Mouse (Mus musculus) megakaryocyte, embryonic 14.5 days (primary cell): ENCODE measurements around the gene Dnajc15. TPM values are rescaled to one million over a fixed set of nuclear protein-coding genes. Genes with fewer than 3 reads are reported as not detected.
A peak's percentile ranks its signal among the peaks of the same experiment; 100 is the strongest.

Experiments
- H3K27me3 ChIP-seq: replicated peaks from 2 replicates; pipeline ENCODE3; 2012; ENCODE audit warnings: inconsistent platforms
- H3K36me3 ChIP-seq: replicated peaks from 2 replicates; pipeline ENCODE3; 2012; ENCODE audit warnings: low read length, inconsistent platforms, mixed read lengths
- H3K4me1 ChIP-seq: 2 replicates; pipeline ENCODE4 v1.6.1; 2012; ENCODE audit warnings: inconsistent platforms
- H3K4me3 ChIP-seq: replicated peaks from 2 replicates; pipeline ENCODE3; 2012; ENCODE audit warnings: moderate library complexity, mild to moderate bottlenecking, inconsistent platforms
- H3K9me3 ChIP-seq: 2 replicates; pipeline ENCODE4 v1.6.1; 2012; ENCODE audit warnings: inconsistent platforms
- FLI1 ChIP-seq: IDR thresholded peaks from 2 replicates; pipeline ENCODE4 v1.6.1; 2012; ENCODE audit warnings: low read length, inconsistent platforms, mixed read lengths
- GATA1 ChIP-seq: IDR thresholded peaks from 3 replicates; pipeline ENCODE4 v1.6.1; 2012; ENCODE audit warnings: mixed read lengths, low read length, inconsistent platforms, borderline replicate concordance
- polyA plus RNA-seq: library from polyadenylated mRNA; stranded (reverse); fragments of >175 nt; gene quantifications from 2 replicates; pipeline ENCODE4 v1.2.3, GENCODE M21; 2012; ENCODE audit warnings: low replicate concordance; ENCODE audit not compliant: insufficient read depth

The Dnajc15 gene
- polyA plus RNA-seq, 1 experiment = 49.0 TPM

GRCm38 (mm10) chr14:77864051-77864450, 10.9 kb downstream of the Dnajc15 start:
- Histone ChIP-seq H3K4me1 (peaks cover 67% of the 10 kb centered on the region), H3K9me3 (no peaks in the 10 kb centered on the region), H3K4me3 (peak overlapping the region; percentile 44), H3K27me3 (no peaks in the 10 kb centered on the region), H3K36me3 (peaks cover 27% of the 10 kb centered on the region)
- no peak for TF ChIP-seq GATA1
- TF ChIP-seq FLI1 = no peak

- peaks cover 43% of the 10 kb centered on the region for H3K4me1 ChIP-seq
- peaks cover 6% of the 10 kb centered on the region for H3K9me3 ChIP-seq
- H3K4me3 ChIP-seq = no peak overlapping the region
- TF ChIP-seq FLI1 (no peak), GATA1 (no peak)
- H3K36me3 ChIP-seq = peaks cover 39% of the 10 kb centered on the region
- no peaks in the 10 kb centered on the region for H3K27me3 ChIP-seq
Observed at GRCm38 (mm10) chr14:77860841-77861560, 13.9 kb downstream of the Dnajc15 start.

GRCm38 (mm10) chr14:77859894-77860293, 15.0 kb downstream of the Dnajc15 start:
- TF ChIP-seq FLI1 = no peak
- TF ChIP-seq GATA1 = no peak

GRCm38 (mm10) chr14:77853951-77854350, 21.0 kb downstream of the Dnajc15 start:
- H3K36me3 ChIP-seq = peaks cover 55% of the 10 kb centered on the region
- no peak for TF ChIP-seq FLI1
- TF ChIP-seq GATA1 = no peak
- H3K27me3 ChIP-seq = no peaks in the 10 kb centered on the region
- peaks cover 27% of the 10 kb centered on the region for H3K4me1 ChIP-seq
- no peak overlapping the region for H3K4me3 ChIP-seq
- H3K9me3 ChIP-seq = peaks cover 6% of the 10 kb centered on the region

More at GRCm38 (mm10) chr14:77859894-77860293, 15.0 kb downstream of the Dnajc15 start:
- Histone ChIP-seq H3K4me3 (no peak overlapping the region), H3K4me1 (peaks cover 34% of the 10 kb centered on the region), H3K9me3 (peaks cover 6% of the 10 kb centered on the region), H3K36me3 (peaks cover 45% of the 10 kb centered on the region), H3K27me3 (no peaks in the 10 kb centered on the region)

GRCm38 (mm10) chr14:77849852-77850251, 25.1 kb downstream of the Dnajc15 start:
- Histone ChIP-seq H3K9me3 (no peaks in the 10 kb centered on the region), H3K27me3 (no peaks in the 10 kb centered on the region), H3K36me3 (peaks cover 39% of the 10 kb centered on the region), H3K4me3 (no peak overlapping the region), H3K4me1 (peaks cover 66% of the 10 kb centered on the region)
- TF ChIP-seq FLI1 (no peak), GATA1 (no peak)

- TF ChIP-seq FLI1 (no peak), GATA1 (no peak)
- Histone ChIP-seq H3K36me3 (peaks cover 46% of the 10 kb centered on the region), H3K4me3 (no peak overlapping the region)
Observed at GRCm38 (mm10) chr14:77848349-77848748, 26.6 kb downstream of the Dnajc15 start.

GRCm38 (mm10) chr14:77846206-77846605, 28.7 kb downstream of the Dnajc15 start:
- Histone ChIP-seq H3K27me3 (no peaks in the 10 kb centered on the region), H3K4me1 (peaks cover 87% of the 10 kb centered on the region), H3K9me3 (no peaks in the 10 kb centered on the region), H3K36me3 (peaks cover 40% of the 10 kb centered on the region), H3K4me3 (peak overlapping the region; percentile 21)
- TF ChIP-seq FLI1 (no peak), GATA1 (no peak)

More at GRCm38 (mm10) chr14:77848349-77848748, 26.6 kb downstream of the Dnajc15 start:
- Histone ChIP-seq H3K9me3 (no peaks in the 10 kb centered on the region), H3K4me1 (peaks cover 75% of the 10 kb centered on the region), H3K27me3 (no peaks in the 10 kb centered on the region)

GRCm38 (mm10) chr14:77845479-77845878, 29.4 kb downstream of the Dnajc15 start:
- peak overlapping the region; percentile 16 for H3K4me3 ChIP-seq
- no peaks in the 10 kb centered on the region for H3K9me3 ChIP-seq
- H3K27me3 ChIP-seq = no peaks in the 10 kb centered on the region
- peaks cover 85% of the 10 kb centered on the region for H3K4me1 ChIP-seq
- no peak for TF ChIP-seq FLI1
- no peak for TF ChIP-seq GATA1
- H3K36me3 ChIP-seq = peaks cover 35% of the 10 kb centered on the region

- Histone ChIP-seq H3K9me3 (no peaks in the 10 kb centered on the region), H3K4me1 (peaks cover 50% of the 10 kb centered on the region), H3K36me3 (peaks cover 27% of the 10 kb centered on the region), H3K4me3 (no peak overlapping the region), H3K27me3 (no peaks in the 10 kb centered on the region)
- no peak for TF ChIP-seq GATA1
- no peak for TF ChIP-seq FLI1
Observed at GRCm38 (mm10) chr14:77840574-77840973, 34.4 kb downstream of the Dnajc15 start.

- Histone ChIP-seq H3K4me1 (peaks cover 46% of the 10 kb centered on the region), H3K4me3 (no peak overlapping the region), H3K36me3 (peaks cover 28% of the 10 kb centered on the region), H3K9me3 (no peaks in the 10 kb centered on the region), H3K27me3 (no peaks in the 10 kb centered on the region)
- no peak for TF ChIP-seq FLI1
- TF ChIP-seq GATA1 = no peak
Observed at GRCm38 (mm10) chr14:77840078-77840477, 34.8 kb downstream of the Dnajc15 start.

- Histone ChIP-seq H3K9me3 (no peaks in the 10 kb centered on the region), H3K4me3 (no peak overlapping the region), H3K36me3 (peaks cover 29% of the 10 kb centered on the region), H3K4me1 (peaks cover 34% of the 10 kb centered on the region), H3K27me3 (no peaks in the 10 kb centered on the region)
- TF ChIP-seq FLI1 (no peak), GATA1 (no peak)
Observed at GRCm38 (mm10) chr14:77836794-77837193, 38.1 kb downstream of the Dnajc15 start.
